ENCODE assay signal across 14 mouse cellular contexts in the genomic region with DNA sequence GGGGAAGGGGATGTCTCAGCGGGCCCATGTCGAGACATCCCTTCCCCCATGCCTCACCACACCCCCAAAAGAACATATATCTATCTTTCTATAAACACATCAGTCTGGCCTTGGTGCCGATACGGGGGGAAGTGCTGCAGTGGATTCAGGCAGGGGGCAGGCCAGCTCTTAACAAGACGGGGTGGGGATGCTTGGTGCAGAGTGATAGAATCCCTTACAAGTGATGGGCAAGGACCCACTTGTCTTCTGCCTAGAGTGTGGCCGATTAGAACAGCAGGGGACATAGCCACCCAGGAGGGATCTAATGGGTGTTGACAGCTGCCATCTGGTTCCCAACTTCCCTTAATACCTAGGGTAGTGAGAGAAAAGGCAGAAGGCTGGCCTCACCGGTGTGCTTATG. TPM values are rescaled to one million over a fixed set of nuclear protein-coding genes. Genes with fewer than 3 reads are reported as not detected.
DNase-seq lines count a peak whose midpoint lies in the region; ATAC-seq and TF ChIP-seq lines count a peak whose summit lies in the region.
"Had no signal": no experiment of that assay in that cellular context is flagged by ENCODE, and none has a peak within 500 bp of the region (broad histone marks: within the 10 kb centered on the region; RNA-seq: fewer than 3 reads in every experiment).

No protein-coding gene starts in this region.

- H3K4me2 ChIP-seq in intestine, embryonic 14.5 days (ENCODE audit: low read length) = no peak overlapping the region
- H3K4me2 ChIP-seq in intestine, postnatal 0 days (replicated peaks; ENCODE audit: low read depth) = no peak overlapping the region; the same call in 1 of the 2 replicates
- no peak overlapping the region for H3K4me2 ChIP-seq in midbrain, embryonic 11.5 days
- no peak overlapping the region for H3K4me2 ChIP-seq in midbrain, embryonic 13.5 days (replicated peaks)
- no peak overlapping the region for H3K4me2 ChIP-seq in intestine, embryonic 16.5 days (ENCODE audit: low read depth, low read length)
- H3K4me2 ChIP-seq in stomach, embryonic 16.5 days (ENCODE audit: low read depth, low read length) = no peak overlapping the region; the same call in 1 of the 2 replicates
- H3K4me2 ChIP-seq: heart, embryonic 12.5 days had no signal

- H3K4me3 ChIP-seq in intestine, embryonic 14.5 days (ENCODE audit: low read depth, low read length) = no peak overlapping the region
- no peak overlapping the region for H3K4me3 ChIP-seq in intestine, postnatal 0 days (ENCODE audit: low read depth, low read length)
- H3K4me3 ChIP-seq in midbrain, embryonic 11.5 days (ENCODE audit: low read depth, low read length) = no peak overlapping the region
- no peak overlapping the region for H3K4me3 ChIP-seq in midbrain, embryonic 13.5 days (replicated peaks)
- H3K4me3 ChIP-seq in intestine, embryonic 16.5 days (ENCODE audit: low read length) = no peak overlapping the region
- no peak overlapping the region for H3K4me3 ChIP-seq in stomach, embryonic 16.5 days (replicated peaks; ENCODE audit: low read length)
- H3K4me3 ChIP-seq: heart, embryonic 12.5 days had no signal

- no peaks in the 10 kb centered on the region for H3K36me3 ChIP-seq in intestine, embryonic 14.5 days (ENCODE audit: control insufficient read depth, insufficient read depth, low read length)
- H3K36me3 ChIP-seq in intestine, postnatal 0 days (ENCODE audit: control insufficient read depth, insufficient read depth) = no peaks in the 10 kb centered on the region
- H3K36me3 ChIP-seq in midbrain, embryonic 11.5 days (ENCODE audit: control insufficient read depth, insufficient read depth, low read length) = no peaks in the 10 kb centered on the region
- H3K36me3 ChIP-seq in midbrain, embryonic 13.5 days = no peaks in the 10 kb centered on the region
- no peaks in the 10 kb centered on the region for H3K36me3 ChIP-seq in intestine, embryonic 16.5 days (ENCODE audit: control insufficient read depth, insufficient read depth, low read length)
- H3K36me3 ChIP-seq in stomach, embryonic 16.5 days (ENCODE audit: control insufficient read depth, insufficient read depth, low read length) = no peaks in the 10 kb centered on the region
- H3K36me3 ChIP-seq: heart, embryonic 12.5 days had no signal

- 0 out of 2 replicates have a peak, but pooled peaks have one; percentile 9 for ATAC-seq in intestine, embryonic 14.5 days (replicated peaks; ENCODE audit: low FRiP score, low TSS enrichment, low read depth)
- ATAC-seq in intestine, postnatal 0 days = no peak
- ATAC-seq in midbrain, embryonic 11.5 days (ENCODE audit: low FRiP score) = no peak
- ATAC-seq in midbrain, embryonic 13.5 days = no peak
- 0 out of 2 replicates have a peak, but pooled peaks have one; percentile 11 for ATAC-seq in intestine, embryonic 16.5 days
- ATAC-seq in stomach, embryonic 16.5 days (ENCODE audit: insufficient read depth, low FRiP score) = no peak

- no peak for DNase-seq in intestine, embryonic 14.5 days (ENCODE audit: low spot score)
- peak; percentile 69 for DNase-seq in midbrain, embryonic 11.5 days (ENCODE audit: low spot score, missing footprints)
- DNase-seq in cerebellum, adult 18-20 months = no peak
- no peak for DNase-seq in layer of hippocampus, adult 18-20 months (ENCODE audit: low spot score in 2 of 2)
- DNase-seq: cerebellum, adult 9-11 months; thymus, postnatal 36 days had no signal

- no peak for TF ChIP-seq CTCF in intestine, postnatal 0 days (IDR thresholded peaks at IDR 0.05; ENCODE audit: low read depth)

- H3K27ac ChIP-seq in intestine, embryonic 14.5 days (ENCODE audit: low read depth) = peak overlapping the region; percentile 89
- no peak overlapping the region for H3K27ac ChIP-seq in intestine, postnatal 0 days (ENCODE audit: low read depth, low read length)
- H3K27ac ChIP-seq in midbrain, embryonic 11.5 days (ENCODE audit: low read depth, low read length) = no peak overlapping the region
- H3K27ac ChIP-seq in midbrain, embryonic 13.5 days = no peak overlapping the region
- H3K27ac ChIP-seq in intestine, embryonic 16.5 days (ENCODE audit: low read length) = peak overlapping the region; percentile 92
- peak overlapping the region; percentile 96 for H3K27ac ChIP-seq in stomach, embryonic 16.5 days (ENCODE audit: low read length)

- no peak overlapping the region for H3K9ac ChIP-seq in intestine, embryonic 14.5 days (ENCODE audit: low read length)
- H3K9ac ChIP-seq in intestine, postnatal 0 days (ENCODE audit: low read depth, low read length) = no peak overlapping the region
- H3K9ac ChIP-seq in midbrain, embryonic 11.5 days (ENCODE audit: low read length) = no peak overlapping the region
- no peak overlapping the region for H3K9ac ChIP-seq in midbrain, embryonic 13.5 days (replicated peaks)
- 0 out of 2 replicates have a peak overlapping the region, but pooled peaks have one; percentile 2 for H3K9ac ChIP-seq in intestine, embryonic 16.5 days (ENCODE audit: low read depth, low read length)
- peak overlapping the region; percentile 41 for H3K9ac ChIP-seq in stomach, embryonic 16.5 days (ENCODE audit: low read length)
- H3K9ac ChIP-seq: heart, embryonic 12.5 days had no signal

- H3K27me3 ChIP-seq in intestine, embryonic 14.5 days (replicated peaks; ENCODE audit: control insufficient read depth, insufficient read depth, low read length) = no peaks in the 10 kb centered on the region
- no peaks in the 10 kb centered on the region for H3K27me3 ChIP-seq in intestine, postnatal 0 days (replicated peaks; ENCODE audit: control insufficient read depth, insufficient read depth, low read length)
- H3K27me3 ChIP-seq in midbrain, embryonic 11.5 days (ENCODE audit: control insufficient read depth, insufficient read depth, low read length) = no peaks in the 10 kb centered on the region; the same call in 1 of the 2 replicates
- 0 out of 2 replicates have a peak, but pooled peaks cover 4% of the 10 kb centered on the region for H3K27me3 ChIP-seq in midbrain, embryonic 13.5 days
- no peaks in the 10 kb centered on the region for H3K27me3 ChIP-seq in intestine, embryonic 16.5 days (replicated peaks; ENCODE audit: control insufficient read depth, insufficient read depth, low read length)
- H3K27me3 ChIP-seq in stomach, embryonic 16.5 days (ENCODE audit: control insufficient read depth, insufficient read depth, low read length) = no peaks in the 10 kb centered on the region
- H3K27me3 ChIP-seq: CH12.LX had no signal

- 26% methylated on average over 7 of the region's 7 CpGs for WGBS in intestine, embryonic 14.5 days
- 53% methylated on average over 7 of the region's 7 CpGs for WGBS in intestine, postnatal 0 days
- WGBS in midbrain, embryonic 11.5 days = 50% methylated on average over 7 of the region's 7 CpGs
- WGBS in midbrain, embryonic 13.5 days = 48% methylated on average over 7 of the region's 7 CpGs
- WGBS in intestine, embryonic 16.5 days = 39% methylated on average over 7 of the region's 7 CpGs
- 28% methylated on average over 7 of the region's 7 CpGs for WGBS in stomach, embryonic 16.5 days

- no peaks in the 10 kb centered on the region for H3K9me3 ChIP-seq in intestine, embryonic 14.5 days (ENCODE audit: control insufficient read depth, low read length)
- H3K9me3 ChIP-seq in intestine, postnatal 0 days (ENCODE audit: control insufficient read depth) = no peaks in the 10 kb centered on the region
- H3K9me3 ChIP-seq in midbrain, embryonic 11.5 days (ENCODE audit: control insufficient read depth, low read length) = no peaks in the 10 kb centered on the region
- H3K9me3 ChIP-seq in midbrain, embryonic 13.5 days = no peaks in the 10 kb centered on the region
- H3K9me3 ChIP-seq in intestine, embryonic 16.5 days (ENCODE audit: control insufficient read depth, low read length) = no peaks in the 10 kb centered on the region
- no peaks in the 10 kb centered on the region for H3K9me3 ChIP-seq in stomach, embryonic 16.5 days (replicated peaks; ENCODE audit: control insufficient read depth, low read length)
- H3K9me3 ChIP-seq: heart, embryonic 12.5 days had no signal

- peaks cover 42% of the 10 kb centered on the region for H3K4me1 ChIP-seq in intestine, embryonic 14.5 days (replicated peaks; ENCODE audit: control insufficient read depth, insufficient read depth, low read length)
- 0 out of 2 replicates have a peak, but pooled peaks cover 7% of the 10 kb centered on the region for H3K4me1 ChIP-seq in intestine, postnatal 0 days (replicated peaks; ENCODE audit: control insufficient read depth, insufficient read depth, low read length)
- peaks cover 12% of the 10 kb centered on the region; the same call in 1 of the 2 replicates for H3K4me1 ChIP-seq in midbrain, embryonic 11.5 days (ENCODE audit: control insufficient read depth, insufficient read depth, low read length)
- H3K4me1 ChIP-seq in midbrain, embryonic 13.5 days (replicated peaks) = 0 out of 2 replicates have a peak, but pooled peaks cover 7% of the 10 kb centered on the region
- H3K4me1 ChIP-seq in intestine, embryonic 16.5 days (ENCODE audit: control insufficient read depth, insufficient read depth, low read length) = peaks cover 36% of the 10 kb centered on the region
- H3K4me1 ChIP-seq in stomach, embryonic 16.5 days (ENCODE audit: control insufficient read depth, insufficient read depth, low read length) = peaks cover 31% of the 10 kb centered on the region

RNA-seq across cellular contexts. Expression of a gene that starts 3.9 kb away (rescaled TPM):
- polyA plus RNA-seq in intestine, embryonic 14.5 days (2014; fragmentation: Nextera tagmentation; extraction: Ambion mirVana) = 198 and 221 TPM in 2 replicates
- 122 and 133 TPM in 2 replicates for polyA plus RNA-seq in intestine, postnatal 0 days (2015; fragmentation: Nextera tagmentation; extraction: Ambion mirVana)
- polyA plus RNA-seq in midbrain, embryonic 11.5 days (2014; fragmentation: Nextera tagmentation; extraction: Ambion mirVana) = 8.0 and 9.5 TPM in 2 replicates
- polyA plus RNA-seq in midbrain, embryonic 13.5 days (2015; fragmentation: Nextera tagmentation; extraction: Ambion mirVana) = 10.2 and 10.3 TPM in 2 replicates
- 117 and 123 TPM in 2 replicates for polyA plus RNA-seq in intestine, embryonic 16.5 days (2015; fragmentation: Nextera tagmentation; extraction: Ambion mirVana)
- 156 and 185 TPM in 2 replicates for polyA plus RNA-seq in stomach, embryonic 16.5 days (2015; fragmentation: Nextera tagmentation; extraction: Ambion mirVana)
- total RNA-seq in layer of hippocampus, adult 18-20 months (2021) = 1 to 10 TPM; 1.1 to 1.7 TPM

RNA-seq across cellular contexts. Expression of a gene that starts 15.1 kb away (rescaled TPM):
- polyA plus RNA-seq in intestine, embryonic 14.5 days (2014; fragmentation: Nextera tagmentation; extraction: Ambion mirVana) = 1,598 and 1,676 TPM in 2 replicates
- 686 and 738 TPM in 2 replicates for polyA plus RNA-seq in intestine, postnatal 0 days (2015; fragmentation: Nextera tagmentation; extraction: Ambion mirVana)
- 198 and 207 TPM in 2 replicates for polyA plus RNA-seq in midbrain, embryonic 11.5 days (2014; fragmentation: Nextera tagmentation; extraction: Ambion mirVana)
- 125 and 144 TPM in 2 replicates for polyA plus RNA-seq in midbrain, embryonic 13.5 days (2015; fragmentation: Nextera tagmentation; extraction: Ambion mirVana)
- 1,203 and 1,252 TPM in 2 replicates for polyA plus RNA-seq in intestine, embryonic 16.5 days (2015; fragmentation: Nextera tagmentation; extraction: Ambion mirVana)
- polyA plus RNA-seq in stomach, embryonic 16.5 days (2015; fragmentation: Nextera tagmentation; extraction: Ambion mirVana) = 1,006 and 1,276 TPM in 2 replicates
- 10 to 100 TPM; 11.0 to 12.9 TPM for total RNA-seq in layer of hippocampus, adult 18-20 months (2021)

RNA-seq across cellular contexts. Expression of a gene that starts 15.2 kb away (rescaled TPM):
- 0.81 TPM in 1 of 2 replicates, not detected in the other for polyA plus RNA-seq in intestine, embryonic 14.5 days (2014; fragmentation: Nextera tagmentation; extraction: Ambion mirVana)
- polyA plus RNA-seq in intestine, postnatal 0 days (2015; fragmentation: Nextera tagmentation; extraction: Ambion mirVana) = 0.38 TPM in 1 of 2 replicates, not detected in the other
- polyA plus RNA-seq in midbrain, embryonic 11.5 days (2014; fragmentation: Nextera tagmentation; extraction: Ambion mirVana) = not detected in 2 replicates
- not detected in 2 replicates for polyA plus RNA-seq in midbrain, embryonic 13.5 days (2015; fragmentation: Nextera tagmentation; extraction: Ambion mirVana)
- polyA plus RNA-seq in intestine, embryonic 16.5 days (2015; fragmentation: Nextera tagmentation; extraction: Ambion mirVana) = 1.0 TPM in 1 of 2 replicates, not detected in the other
- polyA plus RNA-seq in stomach, embryonic 16.5 days (2015; fragmentation: Nextera tagmentation; extraction: Ambion mirVana) = not detected in 2 replicates
- not detected for total RNA-seq in layer of hippocampus, adult 18-20 months (2021)
- total RNA-seq: CH12.LX; left cerebral cortex, adult 18-20 months had no signal
- polyA plus RNA-seq: heart, embryonic 12.5 days; lung, embryonic 16.5 days had no signal

RNA-seq across cellular contexts. Expression of a gene that starts 20.8 kb away (rescaled TPM):
- 0.94 and 2.3 TPM in 2 replicates for polyA plus RNA-seq in intestine, embryonic 14.5 days (2014; fragmentation: Nextera tagmentation; extraction: Ambion mirVana)
- polyA plus RNA-seq in intestine, postnatal 0 days (2015; fragmentation: Nextera tagmentation; extraction: Ambion mirVana) = 0.34 and 0.75 TPM in 2 replicates
- polyA plus RNA-seq in midbrain, embryonic 11.5 days (2014; fragmentation: Nextera tagmentation; extraction: Ambion mirVana) = 0.20 TPM in 1 of 2 replicates, not detected in the other
- 0.22 and 0.27 TPM in 2 replicates for polyA plus RNA-seq in midbrain, embryonic 13.5 days (2015; fragmentation: Nextera tagmentation; extraction: Ambion mirVana)
- polyA plus RNA-seq in intestine, embryonic 16.5 days (2015; fragmentation: Nextera tagmentation; extraction: Ambion mirVana) = 2.0 and 2.4 TPM in 2 replicates
- polyA plus RNA-seq in stomach, embryonic 16.5 days (2015; fragmentation: Nextera tagmentation; extraction: Ambion mirVana) = 3.8 and 4.4 TPM in 2 replicates
- total RNA-seq in layer of hippocampus, adult 18-20 months (2021) = not detected
- total RNA-seq: left cerebral cortex, adult 18-20 months had no signal

RNA-seq across cellular contexts. Expression of a gene that starts 29.7 kb away (rescaled TPM):
- polyA plus RNA-seq in intestine, embryonic 14.5 days (2014; fragmentation: Nextera tagmentation; extraction: Ambion mirVana) = 26.9 and 29.2 TPM in 2 replicates
- polyA plus RNA-seq in intestine, postnatal 0 days (2015; fragmentation: Nextera tagmentation; extraction: Ambion mirVana) = 18.9 and 19.4 TPM in 2 replicates
- 10.2 and 12.5 TPM in 2 replicates for polyA plus RNA-seq in midbrain, embryonic 11.5 days (2014; fragmentation: Nextera tagmentation; extraction: Ambion mirVana)
- 8.4 and 8.7 TPM in 2 replicates for polyA plus RNA-seq in midbrain, embryonic 13.5 days (2015; fragmentation: Nextera tagmentation; extraction: Ambion mirVana)
- 23.4 and 23.6 TPM in 2 replicates for polyA plus RNA-seq in intestine, embryonic 16.5 days (2015; fragmentation: Nextera tagmentation; extraction: Ambion mirVana)
- polyA plus RNA-seq in stomach, embryonic 16.5 days (2015; fragmentation: Nextera tagmentation; extraction: Ambion mirVana) = 25.6 and 27.3 TPM in 2 replicates
- total RNA-seq in layer of hippocampus, adult 18-20 months (2021) = 1 to 10 TPM; 4.0 to 4.6 TPM

Comparison
In these comparisons a context has a peak if more than half of its experiments do, and no peak if none do; other contexts are left out.
1. ATAC-seq: peak in intestine, embryonic 14.5 days (single experiment) and intestine, embryonic 16.5 days (single experiment); none in intestine, postnatal 0 days (single experiment), midbrain, embryonic 11.5 days (single experiment), midbrain, embryonic 13.5 days (single experiment) and stomach, embryonic 16.5 days (single experiment).
2. H3K27ac ChIP-seq: peak in intestine, embryonic 14.5 days (single experiment), intestine, embryonic 16.5 days (single experiment) and stomach, embryonic 16.5 days (single experiment); none in intestine, postnatal 0 days (single experiment), midbrain, embryonic 11.5 days (single experiment) and midbrain, embryonic 13.5 days (single experiment).
3. H3K9ac ChIP-seq: peak in intestine, embryonic 16.5 days (single experiment) and stomach, embryonic 16.5 days (single experiment); none in intestine, embryonic 14.5 days (single experiment), intestine, postnatal 0 days (single experiment), midbrain, embryonic 11.5 days (single experiment) and midbrain, embryonic 13.5 days (single experiment).
4. RNA of a gene that starts 3.9 kb away (polyA plus RNA-seq): 198 to 221 TPM in intestine, embryonic 14.5 days, 156 to 185 TPM in stomach, embryonic 16.5 days, 122 to 133 TPM in intestine, postnatal 0 days and 117 to 123 TPM in intestine, embryonic 16.5 days; 10.2 to 10.3 TPM in midbrain, embryonic 13.5 days and 8.0 to 9.5 TPM in midbrain, embryonic 11.5 days; every median in the first group is over 10 times any median in the second.